Mouse (Mus musculus): ENCODE data around the gene Mgat3. TPM values are rescaled to one million over a fixed set of nuclear protein-coding genes. Genes with fewer than 3 reads are reported as not detected.

The Mgat3 gene
- total RNA-seq, 2 experiments from 2014 or later, result not detected

DNA sequence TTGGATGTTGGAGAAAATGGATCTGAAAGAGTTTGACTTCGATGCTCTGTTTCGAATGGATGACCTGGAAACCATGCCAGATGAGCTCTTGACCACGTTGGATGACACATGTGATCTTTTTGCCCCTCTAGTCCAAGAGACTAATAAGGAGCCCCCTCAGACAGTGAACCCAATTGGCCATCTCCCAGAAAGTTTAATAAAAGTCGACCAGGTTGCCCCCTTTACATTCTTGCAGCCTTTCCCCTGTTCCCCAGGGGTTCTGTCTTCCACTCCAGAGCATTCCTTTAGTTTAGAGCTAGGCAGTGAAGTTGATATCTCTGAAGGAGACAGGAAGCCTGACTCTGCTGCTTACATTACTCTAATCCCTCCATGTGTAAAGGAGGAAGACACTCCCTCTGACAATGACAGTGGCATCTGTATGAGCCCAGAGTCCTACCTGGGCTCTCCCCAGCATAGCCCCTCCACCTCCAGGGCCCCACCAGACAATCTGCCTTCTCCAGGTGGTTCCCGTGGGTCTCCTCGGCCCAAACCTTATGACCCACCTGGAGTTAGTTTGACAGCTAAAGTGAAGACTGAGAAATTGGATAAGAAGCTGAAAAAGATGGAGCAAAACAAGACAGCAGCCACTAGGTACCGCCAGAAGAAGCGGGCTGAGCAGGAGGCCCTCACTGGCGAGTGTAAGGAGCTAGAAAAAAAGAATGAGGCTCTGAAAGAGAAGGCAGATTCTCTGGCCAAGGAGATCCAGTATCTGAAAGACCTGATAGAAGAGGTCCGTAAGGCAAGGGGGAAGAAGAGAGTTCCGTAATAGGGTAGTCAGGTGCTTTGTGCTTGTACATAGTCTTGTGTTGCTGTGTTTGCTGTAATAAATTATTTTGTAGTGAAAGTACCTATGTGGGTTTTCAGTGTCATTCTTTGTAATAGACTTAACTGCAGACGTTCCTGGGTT lies 83.4 kb downstream of the Mgat3 start:
- no peak for ATAC-seq (replicated peaks; ENCODE audit: poor library complexity, severe bottlenecking)

DNA sequence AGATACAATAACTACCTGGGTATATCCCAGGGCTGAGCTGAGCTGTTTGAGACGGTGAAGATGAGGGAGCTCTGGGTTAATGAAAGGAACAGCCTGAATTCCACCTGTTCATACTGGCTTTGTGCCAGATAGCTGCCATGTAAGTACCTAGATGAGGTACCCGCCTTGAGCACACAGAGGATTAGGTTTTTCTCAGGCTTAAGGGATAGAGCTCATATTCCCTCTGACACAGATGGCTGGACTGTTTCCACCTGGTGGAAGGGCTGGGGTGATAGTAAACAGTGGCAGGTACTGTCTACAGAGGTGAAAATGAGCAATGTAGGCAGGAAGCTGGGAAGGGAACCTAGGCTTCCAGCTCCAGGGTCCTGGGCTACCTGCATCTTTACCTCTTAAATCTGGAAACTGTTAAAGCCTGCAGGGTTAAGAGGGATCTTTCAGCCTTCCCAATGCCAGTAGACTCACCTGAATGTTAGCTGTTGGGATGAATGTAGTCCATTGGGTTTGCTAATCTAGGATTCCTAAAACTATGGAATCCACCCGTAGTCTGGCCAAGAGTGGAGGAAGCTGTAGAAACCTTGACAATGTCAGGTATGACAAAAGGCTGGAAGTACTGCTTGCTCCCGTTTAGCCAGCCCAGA lies 84.2 kb downstream of the Mgat3 start:
- no peak for ATAC-seq (replicated peaks; ENCODE audit: poor library complexity, severe bottlenecking)

DNA sequence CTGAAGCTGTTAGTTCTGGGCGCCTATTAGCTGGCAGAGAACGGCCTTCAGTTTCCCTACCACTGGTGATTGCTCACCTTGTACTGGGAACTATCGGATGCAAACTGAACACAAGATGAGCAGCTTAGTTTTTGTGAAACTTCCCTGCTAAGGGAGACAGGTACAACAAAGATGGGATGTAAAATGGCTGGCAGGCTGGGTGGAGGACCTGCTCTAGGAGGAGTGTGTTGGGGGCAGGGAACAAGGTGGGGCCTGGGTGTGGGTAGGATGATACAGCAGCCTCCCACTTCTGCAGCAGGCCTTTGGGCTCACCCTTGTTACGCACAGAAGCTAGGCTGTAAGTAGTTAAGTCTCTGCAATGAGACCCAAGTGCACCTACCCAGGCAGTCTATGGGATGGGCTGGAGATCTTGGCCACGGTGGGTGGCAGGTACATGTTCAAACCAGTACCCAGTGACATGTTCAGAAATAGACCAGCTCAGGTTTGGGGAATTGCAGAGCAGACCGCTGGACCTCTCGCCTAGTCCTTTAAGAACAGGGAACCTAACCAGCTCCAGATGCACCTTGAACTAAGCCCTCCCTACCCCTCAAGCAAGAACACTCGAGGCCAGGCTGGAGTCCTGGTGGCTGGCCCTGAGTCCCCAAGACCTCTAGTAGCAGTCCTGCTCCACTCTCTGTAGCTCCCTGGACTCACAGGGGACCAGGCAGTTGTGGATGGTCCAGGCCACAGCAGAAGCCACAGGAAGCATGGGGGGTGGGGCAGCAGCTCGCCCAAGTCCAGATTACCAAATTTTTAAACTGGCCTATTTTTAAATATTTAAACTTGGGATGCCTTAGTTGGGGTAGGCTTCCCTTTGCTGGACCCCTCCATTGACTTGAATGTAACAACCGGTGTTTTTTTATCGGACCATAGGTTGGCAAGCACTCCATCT lies 85.0 kb downstream of the Mgat3 start:
- ATAC-seq (replicated peaks; ENCODE audit: poor library complexity, severe bottlenecking), result no peak

DNA sequence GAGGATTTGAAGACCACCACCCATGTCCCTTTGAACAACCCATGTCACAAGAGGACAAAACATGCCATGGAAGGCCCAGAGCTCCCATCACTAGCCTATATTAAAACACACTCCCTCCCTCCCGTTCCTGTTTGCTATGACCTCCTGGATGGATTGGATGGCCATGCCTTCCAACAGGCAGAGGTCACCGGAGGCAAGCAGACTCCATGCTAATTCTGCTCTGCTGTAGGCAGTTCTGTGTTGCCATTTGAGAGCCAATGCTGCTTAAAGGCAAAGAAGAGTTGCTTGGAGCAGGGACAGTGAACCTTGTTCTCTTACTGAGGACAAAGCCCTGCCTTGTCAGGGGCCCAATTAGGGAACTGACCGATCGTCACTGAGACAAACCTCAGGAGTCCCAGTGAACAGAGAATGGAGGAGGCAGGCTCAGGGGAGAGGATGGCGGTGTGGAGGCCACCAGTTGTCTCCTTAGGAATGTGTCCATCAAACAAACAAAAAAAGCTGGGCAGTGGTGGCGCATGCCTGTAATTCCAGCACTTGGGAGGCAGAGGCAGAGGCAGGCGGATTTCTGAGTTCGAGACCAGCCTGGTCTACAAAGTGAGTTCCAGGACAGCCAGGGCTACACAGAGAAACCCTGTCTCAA lies 86.0 kb downstream of the Mgat3 start:
- ATAC-seq (replicated peaks; ENCODE audit: poor library complexity, severe bottlenecking), result no peak

DNA sequence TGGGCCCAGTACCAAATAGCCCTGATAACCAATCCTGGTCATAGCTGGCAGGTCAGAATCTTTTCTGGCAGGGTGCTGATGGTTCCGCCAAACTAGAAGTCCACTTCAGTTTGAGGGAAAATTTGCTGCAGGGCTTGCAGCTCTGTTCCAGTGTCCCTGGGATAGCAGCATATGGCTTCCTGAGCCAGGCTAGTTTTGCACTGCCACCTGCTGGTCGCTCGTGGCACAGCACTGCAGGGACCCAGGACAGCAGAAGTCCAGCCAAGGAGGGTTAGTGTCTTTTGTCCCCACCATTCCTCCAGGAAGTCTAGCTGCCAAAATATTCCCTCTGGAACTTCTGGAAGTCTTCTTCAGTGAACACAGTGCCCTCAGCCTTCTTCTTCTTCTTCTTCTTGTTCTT lies 87.2 kb downstream of the Mgat3 start:
- ATAC-seq (replicated peaks; ENCODE audit: poor library complexity, severe bottlenecking), result peak; percentile 33; the same call in 1 of the 2 replicates

DNA sequence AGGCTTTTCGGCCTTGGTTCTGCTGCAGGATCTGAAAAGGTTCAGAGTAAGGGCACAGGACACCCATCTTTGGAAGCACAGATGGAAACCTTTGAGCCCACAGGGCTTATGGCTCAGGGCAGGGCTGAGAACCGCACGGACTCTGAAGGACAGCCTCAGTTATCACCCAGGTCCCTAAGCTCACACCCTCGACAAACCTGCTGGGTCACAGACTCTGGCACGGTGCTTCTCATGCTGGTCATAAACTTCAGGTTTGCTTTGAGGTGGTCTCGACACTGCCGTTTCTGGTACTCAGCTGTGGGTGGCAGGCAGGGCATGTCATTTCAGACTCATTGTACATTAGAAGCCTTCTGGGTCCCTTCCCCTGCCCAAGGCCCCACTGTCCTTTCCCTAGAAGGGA lies 87.6 kb downstream of the Mgat3 start:
- ATAC-seq (replicated peaks; ENCODE audit: poor library complexity, severe bottlenecking), result no peak

DNA sequence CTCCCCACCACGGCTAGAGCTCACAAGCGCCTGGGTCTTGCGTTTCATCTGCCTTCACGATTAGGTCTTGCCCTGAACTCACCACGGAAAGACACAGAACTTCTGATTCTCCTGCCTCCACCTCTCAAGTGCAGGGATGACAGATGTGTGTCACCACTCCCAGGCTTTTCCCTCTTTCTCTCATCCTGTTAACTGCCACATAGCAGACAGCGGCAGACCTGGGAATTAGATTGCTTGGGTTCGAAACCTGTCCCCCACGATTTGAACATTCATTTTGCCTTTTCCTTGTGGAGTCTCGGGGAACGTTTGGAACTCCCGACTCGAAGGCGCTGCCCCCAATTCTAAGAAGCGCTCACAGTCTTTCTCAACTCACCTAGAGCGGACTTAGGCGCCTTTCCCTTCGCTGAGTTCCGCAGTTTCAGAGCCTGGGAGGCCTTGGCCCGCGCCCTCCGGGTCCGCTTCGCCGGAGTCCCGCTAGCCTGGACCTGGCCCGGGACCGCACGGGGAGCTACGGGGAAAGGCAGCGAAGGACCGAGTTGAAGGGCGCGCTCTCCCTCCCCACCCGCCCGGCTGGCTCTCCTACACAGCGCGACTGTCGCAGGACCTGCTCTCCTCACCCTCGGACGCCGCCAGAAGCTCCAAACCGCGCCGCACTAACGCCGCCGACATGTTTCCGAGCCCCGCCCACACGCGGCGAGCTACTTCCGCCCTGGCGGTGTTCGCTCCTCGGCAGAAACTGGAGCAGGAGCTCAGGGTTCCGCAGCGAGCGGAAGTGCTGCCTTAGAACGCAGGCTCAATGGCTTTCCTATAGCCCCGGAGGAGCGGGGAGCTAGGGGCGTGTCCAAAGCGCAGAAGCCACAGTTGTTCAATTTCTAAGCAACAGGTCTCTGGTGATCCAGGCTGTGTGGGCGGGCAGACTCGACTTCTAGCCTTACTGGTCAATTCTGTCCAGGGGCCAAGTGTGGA lies 90.4 kb downstream of the Mgat3 start, which contains the start of gene Rps19bp1:
Gene Rps19bp1 (minus strand): TSS at position 706 of the 966 bp plus-strand sequence.
- ATAC-seq (replicated peaks; ENCODE audit: poor library complexity, severe bottlenecking), result peak; percentile 91

Other genes with a start within 250 kb of the Mgat3 start
- 3.4 and 3.7 TPM in 2 replicates for gene Cbx7, start 202.6 kb upstream of the Mgat3 start, total RNA-seq (2014; fragmentation: Nextera tagmentation)
- gene Cbx7, start 202.6 kb upstream of the Mgat3 start, total RNA-seq (2017), result 0.26 and 1.7 TPM in 2 replicates
- gene Pdgfb, start 158.7 kb upstream of the Mgat3 start, total RNA-seq (2014; fragmentation: Nextera tagmentation), result 0.30 TPM in 1 of 2 replicates, not detected in the other
- gene Pdgfb, start 158.7 kb upstream of the Mgat3 start, total RNA-seq (2017), result 0.13 and 0.26 TPM in 2 replicates
- gene Syngr1, start 82.4 kb upstream of the Mgat3 start, total RNA-seq (2014; fragmentation: Nextera tagmentation), result 1.5 and 1.6 TPM in 2 replicates
- gene Syngr1, start 82.4 kb upstream of the Mgat3 start, total RNA-seq (2017), result 1.6 and 4.0 TPM in 2 replicates
- 2,307 and 2,508 TPM in 2 replicates for gene Rpl3, start 81.9 kb upstream of the Mgat3 start, total RNA-seq (2014; fragmentation: Nextera tagmentation)
- 3,100 and 3,113 TPM in 2 replicates for gene Rpl3, start 81.9 kb upstream of the Mgat3 start, total RNA-seq (2017)
- gene Tab1, start 40.6 kb upstream of the Mgat3 start, total RNA-seq (2014; fragmentation: Nextera tagmentation), result 15.0 and 22.3 TPM in 2 replicates
- 13.0 and 21.3 TPM in 2 replicates for gene Tab1, start 40.6 kb upstream of the Mgat3 start, total RNA-seq (2017)
- gene Mief1, start 60.3 kb downstream of the Mgat3 start, total RNA-seq (2014; fragmentation: Nextera tagmentation), result 20.3 and 31.4 TPM in 2 replicates
- gene Mief1, start 60.3 kb downstream of the Mgat3 start, total RNA-seq (2017), result 19.2 and 20.8 TPM in 2 replicates
- 39.4 TPM in 1 of 2 replicates, not detected in the other for gene AC140267.1, start 62.1 kb downstream of the Mgat3 start, total RNA-seq (2014; fragmentation: Nextera tagmentation)
- gene AC140267.1, start 62.1 kb downstream of the Mgat3 start, total RNA-seq (2017), result not detected in 2 replicates
- gene Atf4, start 81.5 kb downstream of the Mgat3 start, total RNA-seq (2014; fragmentation: Nextera tagmentation), result 195 and 214 TPM in 2 replicates
- gene Atf4, start 81.5 kb downstream of the Mgat3 start, total RNA-seq (2017), result 361 and 380 TPM in 2 replicates
- gene Rps19bp1, start 90.6 kb downstream of the Mgat3 start, total RNA-seq (2014; fragmentation: Nextera tagmentation), result 34.9 and 40.9 TPM in 2 replicates
- gene Rps19bp1, start 90.6 kb downstream of the Mgat3 start, total RNA-seq (2017), result 32.7 and 40.0 TPM in 2 replicates
- gene Cacna1i, start 113.5 kb downstream of the Mgat3 start, total RNA-seq (2014; fragmentation: Nextera tagmentation), result not detected in 2 replicates
- not detected in 2 replicates for gene Cacna1i, start 113.5 kb downstream of the Mgat3 start, total RNA-seq (2017)